Mouse (Mus musculus) monocyte, adult 5-6 weeks (primary cell): ENCODE measurements around the gene Tox3. TPM values are rescaled to one million over a fixed set of nuclear protein-coding genes. Genes with fewer than 3 reads are reported as not detected.
A peak's percentile ranks its signal among the peaks of the same experiment; 100 is the strongest.

ENCODE experiments used
- ATAC-seq: fragments of 153-309, 156-312 bp; replicated peaks from 2 replicates; pipeline ENCODE4 v1.8.0; 2017; ENCODE audit warnings: mild to moderate bottlenecking; ENCODE audit not compliant: low TSS enrichment, insufficient number of reproducible peaks, severe bottlenecking, poor library complexity, low FRiP score
- total RNA-seq: library from RNA; stranded (forward); fragments of 200-1000, 200-491, 200-594 nt; gene quantifications from 3 replicates; pipeline ENCODE4 v1.2.3, GENCODE M21; 2017

The Tox3 gene
- total RNA-seq = not detected in 3 replicates

DNA sequence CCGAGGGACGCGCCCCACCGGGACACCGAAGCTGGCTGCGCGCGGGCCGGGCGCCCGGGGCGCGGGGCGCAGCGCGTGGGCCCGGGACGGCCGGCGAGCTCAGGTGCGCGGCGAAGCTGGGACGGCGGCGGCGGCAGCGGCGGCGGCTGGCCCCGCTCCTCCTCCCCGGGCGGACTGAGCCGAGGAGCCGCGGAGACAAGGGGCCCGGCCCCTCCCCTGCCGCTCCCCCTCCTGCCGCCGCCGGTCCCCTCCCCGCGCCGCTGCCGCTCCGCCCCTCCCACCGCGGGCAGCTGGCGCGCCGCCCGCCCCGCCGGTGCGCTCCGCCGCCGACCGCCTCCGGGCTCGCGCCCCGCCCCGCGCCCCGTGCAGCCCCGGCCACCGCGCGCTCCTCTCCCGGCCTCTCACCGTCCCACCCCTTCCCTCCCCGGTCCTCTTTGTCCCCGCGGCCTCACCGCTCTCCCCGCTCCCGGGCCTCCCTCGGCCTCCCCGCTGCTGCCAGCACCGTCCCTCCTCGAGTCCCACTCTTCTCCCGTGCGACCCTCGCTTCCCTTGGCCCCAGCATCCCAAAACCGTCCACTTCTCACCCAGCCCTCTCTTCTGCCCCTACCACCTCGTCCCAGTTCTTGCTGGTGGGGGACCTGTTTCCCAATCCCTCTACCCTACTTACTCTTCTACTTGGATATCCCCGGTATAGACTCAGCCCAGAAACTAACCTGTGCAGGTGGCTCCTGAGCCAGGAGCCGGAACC lies at the start of gene Tox3:
Gene Tox3 (minus strand): TSS at position 166 of the 748 bp plus-strand sequence.
- ATAC-seq = no peak

DNA sequence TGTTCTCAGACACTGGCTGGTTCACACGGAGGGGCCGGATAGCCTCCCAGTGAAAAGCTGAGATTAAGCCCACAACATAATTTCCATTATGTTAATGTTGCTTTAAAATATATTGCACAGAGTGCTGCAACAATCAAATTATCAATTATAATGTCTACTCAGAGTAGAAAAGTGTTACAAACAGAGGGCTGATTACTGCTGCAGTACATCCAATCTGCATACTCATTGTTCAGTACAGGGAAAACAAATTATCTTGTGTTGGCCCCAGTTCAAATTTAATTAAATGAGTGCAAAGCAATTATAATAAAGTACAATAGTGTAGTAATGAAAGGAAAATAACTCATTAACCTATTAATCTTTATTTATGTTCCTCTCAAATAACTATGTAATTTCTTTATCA lies 44.5 kb upstream of the Tox3 start:
- no peak for ATAC-seq

DNA sequence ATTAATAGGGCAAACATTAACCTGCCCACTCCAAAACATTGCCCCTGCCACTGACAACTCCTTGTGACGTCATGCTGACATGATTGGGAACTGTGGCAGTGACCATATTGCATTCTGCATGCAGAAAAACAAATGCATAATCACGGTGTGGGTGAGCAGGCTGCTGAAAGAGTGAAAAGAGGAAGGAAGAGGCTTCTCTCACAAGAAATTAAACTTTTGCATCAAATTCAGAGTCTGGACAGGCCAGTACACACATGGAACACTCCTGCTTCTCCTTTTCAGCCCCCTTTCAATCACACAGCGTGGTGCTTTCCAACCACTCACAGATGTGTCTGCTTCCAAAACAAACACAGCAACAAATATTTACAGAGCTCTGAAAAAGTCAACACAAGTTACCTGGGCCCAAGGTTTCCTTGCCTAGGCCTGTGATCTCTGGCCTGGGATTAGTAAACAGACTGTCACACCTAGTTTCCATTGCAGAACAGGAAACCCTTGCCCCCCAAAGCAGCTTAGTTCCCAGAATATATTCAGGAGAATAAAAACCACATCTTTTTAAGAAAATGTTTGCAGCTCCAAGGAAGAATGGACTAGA lies 43.4 kb upstream of the Tox3 start:
- peak; percentile 68 for ATAC-seq

- ATAC-seq = no peak
Measured at GRCm38 (mm10) chr8:90390827-90391226, 42.7 kb upstream of the Tox3 start.

- peak; percentile 75 for ATAC-seq
Measured at GRCm38 (mm10) chr8:90379064-90379463, 30.9 kb upstream of the Tox3 start.

GRCm38 (mm10) chr8:90378036-90378435 lies 29.9 kb upstream of the Tox3 start:
- peak; percentile 86 for ATAC-seq

GRCm38 (mm10) chr8:90371611-90372222 lies 23.6 kb upstream of the Tox3 start:
- ATAC-seq = no peak

DNA sequence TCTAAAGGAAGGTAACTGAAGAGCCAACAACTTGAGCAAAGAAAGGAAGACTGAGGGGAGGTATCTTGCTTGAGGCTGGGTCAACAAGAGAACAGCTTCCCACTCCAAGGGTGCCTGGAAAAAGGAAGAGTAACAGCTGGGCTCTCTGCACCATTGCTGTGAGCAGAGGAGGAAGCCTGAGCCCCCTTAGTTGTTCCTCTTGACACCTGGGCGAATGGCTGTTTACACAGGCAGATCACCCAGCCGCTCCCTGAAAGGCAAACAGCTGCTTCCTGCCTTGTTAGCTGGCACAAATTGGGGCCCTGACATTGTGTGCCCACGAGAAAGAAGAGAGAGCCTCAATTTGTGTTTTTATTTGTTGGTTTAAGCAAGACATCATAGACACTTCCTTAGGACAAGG lies 21.7 kb upstream of the Tox3 start:
- no peak for ATAC-seq

DNA sequence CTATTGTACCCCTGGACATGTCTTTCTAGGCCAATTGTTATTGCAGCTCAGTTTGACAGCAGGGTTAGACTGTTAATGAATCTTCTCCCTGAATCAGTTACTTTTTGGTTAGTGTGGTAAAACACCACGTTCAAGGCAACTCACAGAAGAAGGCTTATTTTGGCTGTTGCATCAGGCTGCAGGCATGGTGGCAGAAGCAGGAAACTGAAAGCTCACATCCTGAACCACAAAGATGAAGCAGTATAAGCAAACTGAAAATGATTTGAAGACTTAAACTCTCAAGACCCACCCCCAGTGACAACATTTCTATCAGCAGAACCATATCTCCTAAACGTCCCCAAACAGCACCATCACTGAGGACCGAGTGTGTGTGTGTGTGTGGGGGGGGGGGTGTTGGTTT lies 8.6 kb upstream of the Tox3 start:
- no peak for ATAC-seq

GRCm38 (mm10) chr8:90354782-90355181 lies 6.6 kb upstream of the Tox3 start:
- no peak for ATAC-seq

GRCm38 (mm10) chr8:90353960-90354540 lies 5.9 kb upstream of the Tox3 start:
- no peak for ATAC-seq

GRCm38 (mm10) chr8:90353499-90353898 lies 5.4 kb upstream of the Tox3 start:
- ATAC-seq = no peak

DNA sequence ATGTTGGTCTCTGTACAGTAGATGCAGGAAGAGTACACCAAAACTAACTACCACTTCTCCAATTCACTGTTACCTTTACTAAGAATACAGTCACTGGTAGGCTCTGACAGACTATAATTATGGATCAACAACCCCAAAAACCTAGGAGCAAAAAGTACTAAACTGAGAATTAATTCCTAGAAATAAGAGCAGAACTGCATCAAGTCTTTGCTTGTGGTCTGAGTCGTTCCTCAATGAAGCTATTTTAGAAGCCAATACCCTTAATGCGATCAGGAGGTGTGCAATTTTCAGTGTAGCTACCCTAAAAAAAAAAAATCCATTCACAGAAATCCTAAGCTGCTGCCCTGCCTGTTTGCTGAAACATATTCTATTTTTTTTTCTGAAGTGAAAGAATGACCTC lies 4.8 kb upstream of the Tox3 start:
- ATAC-seq = no peak

DNA sequence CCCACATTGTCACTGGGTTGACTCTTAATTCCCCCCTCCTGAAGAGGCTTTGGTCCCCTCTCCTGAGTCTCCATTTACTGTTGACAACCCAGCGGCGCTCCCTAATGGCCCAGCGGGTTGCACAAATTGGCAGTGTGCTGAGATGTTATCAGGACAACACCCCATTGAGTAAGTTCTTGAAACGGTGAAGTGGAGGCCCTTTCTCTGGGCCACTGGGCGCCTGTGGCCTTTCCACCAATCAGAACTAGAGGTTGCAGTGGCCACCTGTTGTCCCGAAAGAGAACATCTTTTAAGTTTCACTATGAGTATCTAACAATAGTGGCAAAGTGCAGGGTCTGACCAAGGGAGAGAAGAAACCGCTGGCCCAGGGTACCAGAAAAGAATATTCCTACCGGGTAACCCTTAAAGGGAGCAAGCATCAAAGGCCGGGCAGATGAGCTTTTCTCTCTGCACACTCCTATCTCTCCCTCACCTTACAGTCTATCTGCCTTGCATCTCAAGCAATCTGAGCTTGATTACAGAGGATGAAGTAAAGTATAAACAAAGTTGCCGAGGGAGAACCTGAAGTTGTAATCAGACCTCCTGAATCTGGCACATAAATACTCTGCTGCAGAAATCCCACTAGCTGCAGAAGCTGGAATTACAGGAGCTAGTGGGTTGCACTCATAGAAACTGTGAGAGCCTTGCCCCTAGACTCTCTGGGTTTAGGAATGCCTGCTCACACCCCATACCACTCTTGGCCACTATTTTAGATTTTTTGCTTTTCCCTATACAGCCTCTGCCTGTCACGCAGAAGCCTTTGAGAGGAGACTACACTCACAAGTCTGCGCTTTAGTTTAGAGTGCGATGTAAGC lies 1.8 kb upstream of the Tox3 start:
- ATAC-seq = no peak

GRCm38 (mm10) chr8:90348926-90349683 lies 962 bp upstream of the Tox3 start:
- ATAC-seq = no peak

DNA sequence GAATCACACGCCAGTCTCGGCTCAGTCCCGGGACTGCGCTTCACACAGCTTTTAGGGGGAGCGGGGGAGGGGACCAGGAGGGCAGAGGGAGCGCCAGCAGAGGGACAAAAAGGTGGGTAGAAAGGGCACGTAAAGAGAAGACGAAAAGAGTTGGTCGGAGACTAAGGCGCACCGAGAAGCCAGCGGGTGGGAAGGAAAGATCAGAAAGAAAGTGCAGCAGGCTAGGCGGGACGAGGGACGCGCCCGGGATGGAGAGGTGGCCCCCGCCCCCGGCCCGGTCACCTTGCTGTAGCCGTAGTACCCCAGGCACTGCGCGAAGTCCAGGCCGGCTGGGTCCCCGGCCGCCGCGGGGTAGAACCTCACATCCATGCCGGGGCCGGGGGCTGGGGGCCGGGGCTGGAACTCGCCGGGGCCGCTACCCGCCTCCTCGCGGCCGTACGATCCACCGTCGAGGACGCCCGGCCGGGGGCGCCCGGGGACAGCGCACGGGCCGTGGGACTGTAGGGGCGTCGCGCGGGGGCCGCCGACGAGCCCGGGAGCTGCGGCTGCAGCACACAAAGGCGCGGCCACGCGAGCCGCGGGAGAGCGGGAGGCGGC lies 464 bp downstream of the Tox3 start:
- ATAC-seq = no peak

- ATAC-seq = no peak
Measured at GRCm38 (mm10) chr8:90346880-90347535, 1.1 kb downstream of the Tox3 start.
